Mouse (Mus musculus) liver, embryonic 12.5 days (tissue): ENCODE measurements around the gene Clmp. TPM values are rescaled to one million over a fixed set of nuclear protein-coding genes. Genes with fewer than 3 reads are reported as not detected.

ENCODE experiments used
- ATAC-seq: fragments of 200-750 bp; cut with Nextera tagmentation; 2 replicates; pipeline ENCODE4 v1.8.0; 2017; ENCODE audit warnings: moderate number of reproducible peaks, mild to moderate bottlenecking, moderate library complexity
- H3K27ac ChIP-seq: fragments of 300-500 bp; sonication (generic); 2 replicates; pipeline ENCODE4 v1.5.1; 2016; ENCODE audit warnings: mild to moderate bottlenecking
- H3K27me3 ChIP-seq: fragments of 300-500 bp; sonication (generic); replicated peaks from 2 replicates; pipeline ENCODE4 v1.6.1; 2016; ENCODE audit warnings: mild to moderate bottlenecking, moderate library complexity
- H3K36me3 ChIP-seq: fragments of 300-500 bp; sonication (generic); 2 replicates; pipeline ENCODE4 v1.6.1; 2016; ENCODE audit warnings: mild to moderate bottlenecking, moderate library complexity
- H3K4me1 ChIP-seq: fragments of 300-500 bp; sonication (generic); 2 replicates; pipeline ENCODE4 v1.6.1; 2016
- H3K4me2 ChIP-seq: fragments of 300-500 bp; sonication (generic); 2 replicates; pipeline ENCODE4 v1.6.1; 2016; ENCODE audit warnings: mild to moderate bottlenecking, moderate library complexity
- H3K4me3 ChIP-seq: fragments of 300-500 bp; sonication (generic); 2 replicates; pipeline ENCODE4 v1.5.1; 2016; ENCODE audit warnings: mild to moderate bottlenecking, moderate library complexity
- H3K9ac ChIP-seq: fragments of 300-500 bp; sonication (generic); 2 replicates; pipeline ENCODE4 v1.6.1; 2016; ENCODE audit warnings: mild to moderate bottlenecking, moderate library complexity
- H3K9me3 ChIP-seq: fragments of 300-500 bp; sonication (generic); replicated peaks from 2 replicates; pipeline ENCODE4 v1.6.1; 2016; ENCODE audit warnings: mild to moderate bottlenecking, moderate library complexity
- WGBS: fragments of 180-500 bp; shearing (Covaris S2); methylation state at CpG from one replicate; pipeline ENCODE4 v1.1.7; 2016; ENCODE audit not compliant: insufficient replicate concordance; 5-methylcytosine and 5-hydroxymethylcytosine counted together
- polyA plus RNA-seq: library from polyadenylated mRNA; unstranded; fragments of >200 nt; fragmentation: Nextera tagmentation; extraction: Ambion mirVana; gene quantifications from 2 replicates; pipeline ENCODE4 v1.2.1, GENCODE M21; 2016

Clmp gene
- polyA plus RNA-seq = 3.3 and 4.1 TPM in 2 replicates

GRCm38 (mm10) chr9:40685801-40686420 is at the start of gene Clmp:
Clmp (plus strand) TSS chr9:40685962.
- H3K27ac ChIP-seq = peak within 1 kb of the TSS; percentile 62; the same call in 1 of the 2 replicates
- H3K4me2 ChIP-seq = peak within 1 kb of the TSS; percentile 66
- peak within 1 kb of the TSS; percentile 46; the same call in 1 of the 2 replicates for H3K9ac ChIP-seq

DNA sequence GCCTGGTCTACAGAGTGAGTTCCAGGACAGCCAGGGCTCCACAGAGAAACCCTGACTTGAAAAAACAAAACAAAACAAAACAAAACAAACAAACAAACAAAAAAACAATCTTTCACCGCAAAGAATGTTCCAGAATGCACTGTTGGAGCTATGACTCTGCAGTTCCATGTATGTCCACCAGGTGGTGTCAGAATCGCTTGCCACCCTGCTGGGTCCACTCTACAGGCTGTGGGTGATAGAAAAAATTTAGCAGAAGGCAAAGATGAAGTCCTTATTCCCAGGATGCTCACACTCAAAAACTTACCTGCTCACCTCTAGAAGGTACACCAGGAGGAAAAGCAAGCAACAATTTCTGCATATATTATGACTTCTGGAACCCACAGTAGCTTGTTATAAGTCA is 49.7 kb upstream of the Clmp start:
- Histone ChIP-seq H3K27me3 (no peaks in the 10 kb centered on the region), H3K27ac (no peak overlapping the region), H3K36me3 (no peaks in the 10 kb centered on the region), H3K9me3 (no peaks in the 10 kb centered on the region), H3K4me3 (no peak overlapping the region), H3K9ac (no peak overlapping the region), H3K4me2 (no peak overlapping the region), H3K4me1 (peaks cover 10% of the 10 kb centered on the region)
- ATAC-seq = no peak
- 16% methylated on average over 2 of the region's 2 CpGs for WGBS

More at GRCm38 (mm10) chr9:40685801-40686420, at the start of gene Clmp:
- ATAC-seq = no peak
- WGBS = 2% methylated on average over 53 of the region's 53 CpGs
- no peaks in the 10 kb centered on the region for H3K36me3 ChIP-seq
- H3K27me3 ChIP-seq = peaks cover 48% of the 10 kb centered on the region
- peak within 1 kb of the TSS; percentile 53 for H3K4me3 ChIP-seq
- H3K9me3 ChIP-seq = no peaks in the 10 kb centered on the region
- H3K4me1 ChIP-seq = no peaks in the 10 kb centered on the region

DNA sequence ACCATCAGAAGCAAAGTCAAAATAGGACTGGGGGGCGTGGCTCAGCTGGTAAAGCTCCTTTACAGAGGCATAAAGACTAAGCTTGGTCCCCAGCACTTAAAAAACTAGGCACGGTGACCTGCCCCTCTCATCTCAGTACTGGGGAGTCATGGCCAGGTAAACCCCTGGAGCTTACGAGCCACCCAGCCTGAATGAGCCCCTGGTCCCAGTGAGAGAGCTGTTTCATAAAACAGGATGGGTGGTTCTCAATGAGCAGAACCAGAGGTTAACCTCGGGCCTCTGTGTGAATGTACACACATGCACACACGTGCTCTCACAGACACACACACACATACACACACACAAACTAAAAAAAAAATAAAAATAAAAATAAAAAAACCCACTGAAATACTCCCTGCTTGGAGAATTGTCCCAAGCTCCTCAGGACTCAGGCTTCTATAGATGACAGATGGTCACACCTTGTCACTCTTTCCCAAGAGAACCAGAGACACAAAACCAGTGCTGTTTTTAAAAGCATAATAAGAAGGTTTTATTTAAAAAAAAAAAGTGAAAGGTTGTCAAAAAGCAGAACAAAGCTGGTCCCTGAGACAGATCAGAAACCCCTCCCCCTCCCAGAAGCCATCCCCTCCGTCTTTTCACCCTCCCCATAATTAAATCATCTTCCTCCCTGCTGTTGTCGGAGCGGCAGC is 47.9 kb upstream of the Clmp start:
- 0 out of 2 replicates have a peak, but pooled peaks have one; percentile 18 for ATAC-seq
- Histone ChIP-seq H3K4me3 (peak overlapping the region; percentile 54), H3K36me3 (no peaks in the 10 kb centered on the region), H3K4me1 (peaks cover 7% of the 10 kb centered on the region), H3K9ac (no peak overlapping the region), H3K4me2 (peak overlapping the region; percentile 70), H3K27ac (no peak overlapping the region), H3K27me3 (0 out of 2 replicates have a peak, but pooled peaks cover 5% of the 10 kb centered on the region), H3K9me3 (no peaks in the 10 kb centered on the region)
- 34% methylated on average over 8 of the region's 8 CpGs for WGBS

DNA sequence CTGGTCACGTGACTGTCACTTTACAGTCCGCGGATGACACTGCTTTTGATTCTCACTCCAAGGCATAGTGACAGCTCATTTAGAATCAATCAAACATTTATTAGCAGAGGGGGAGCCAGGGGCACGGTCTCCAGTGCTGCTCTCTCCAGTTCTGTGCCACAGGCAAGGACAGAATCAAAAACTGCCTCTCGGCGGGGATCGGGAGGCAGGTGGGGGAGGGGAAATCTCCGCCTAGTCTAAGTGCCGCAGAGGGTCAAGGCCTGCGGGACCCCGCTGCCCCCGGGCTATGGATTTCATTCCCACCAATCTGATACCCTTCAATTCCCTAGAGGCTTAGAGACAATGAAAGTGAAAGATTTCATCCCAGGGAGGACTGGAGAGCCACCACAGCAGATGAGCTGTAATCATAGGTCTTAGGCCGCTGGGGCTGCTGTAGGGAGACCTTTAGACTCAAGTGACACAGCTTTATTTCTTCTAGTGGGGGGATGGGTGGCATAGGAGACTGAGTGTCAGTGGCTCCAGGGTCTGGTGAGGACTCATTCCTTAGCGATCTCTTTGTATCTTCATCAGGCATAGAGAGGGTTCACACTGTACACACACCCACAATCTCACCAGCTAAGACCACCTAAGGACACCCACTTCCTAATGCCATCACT is 47.2 kb upstream of the Clmp start:
- H3K4me3 ChIP-seq = peak overlapping the region; percentile 54
- H3K9me3 ChIP-seq = no peaks in the 10 kb centered on the region
- H3K27ac ChIP-seq = no peak overlapping the region
- peak overlapping the region; percentile 70 for H3K4me2 ChIP-seq
- peak; percentile 49; the same call in 1 of the 2 replicates for ATAC-seq
- 7% methylated on average over 14 of the region's 14 CpGs for WGBS
- H3K27me3 ChIP-seq = 0 out of 2 replicates have a peak, but pooled peaks cover 5% of the 10 kb centered on the region
- peak overlapping the region; percentile 22; the same call in 1 of the 2 replicates for H3K9ac ChIP-seq
- peaks cover 7% of the 10 kb centered on the region for H3K4me1 ChIP-seq
- H3K36me3 ChIP-seq = no peaks in the 10 kb centered on the region

DNA sequence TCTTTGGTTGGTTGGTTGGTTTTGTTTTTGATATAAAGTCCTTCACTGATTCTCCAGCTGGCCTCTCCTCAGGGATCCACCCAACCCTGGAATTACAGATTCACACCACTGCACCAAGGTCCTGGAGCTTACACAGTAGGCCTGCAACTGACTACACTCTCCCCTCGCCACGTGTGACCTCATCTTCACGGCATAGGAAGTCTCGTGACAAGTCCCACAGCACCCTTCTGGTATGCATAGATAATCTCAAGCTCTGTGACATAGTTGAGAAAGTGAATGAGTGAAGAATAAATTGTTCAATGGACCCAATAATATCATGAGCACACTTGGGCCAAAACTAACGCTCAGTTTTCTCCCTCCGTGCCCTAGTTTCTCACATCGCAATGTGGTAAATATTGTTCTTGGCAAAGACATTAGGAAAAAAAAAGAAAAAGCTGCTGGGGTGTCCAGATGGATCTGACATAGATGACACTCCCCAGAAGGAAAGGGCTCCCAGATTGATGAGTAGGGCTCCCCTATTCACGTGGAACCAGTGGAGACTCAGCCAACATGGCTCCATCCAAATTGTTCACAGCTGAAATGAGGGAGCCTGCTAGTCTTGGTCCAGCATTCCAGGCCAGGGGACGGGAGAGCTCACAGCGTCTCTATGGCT is 46.1 kb upstream of the Clmp start:
- Histone ChIP-seq H3K36me3 (no peaks in the 10 kb centered on the region), H3K4me3 (no peak overlapping the region), H3K4me1 (peaks cover 7% of the 10 kb centered on the region), H3K9ac (no peak overlapping the region), H3K9me3 (no peaks in the 10 kb centered on the region), H3K4me2 (no peak overlapping the region), H3K27me3 (0 out of 2 replicates have a peak, but pooled peaks cover 5% of the 10 kb centered on the region), H3K27ac (no peak overlapping the region)
- ATAC-seq = no peak
- 60% methylated on average over 10 of the region's 10 CpGs for WGBS

- no peak overlapping the region for H3K27ac ChIP-seq
- H3K4me2 ChIP-seq = no peak overlapping the region
- H3K4me3 ChIP-seq = no peak overlapping the region
- H3K9me3 ChIP-seq = no peaks in the 10 kb centered on the region
- no peak for ATAC-seq
- WGBS = 63% methylated on average over 2 of the region's 2 CpGs
- H3K36me3 ChIP-seq = no peaks in the 10 kb centered on the region
- no peak overlapping the region for H3K9ac ChIP-seq
- peaks cover 7% of the 10 kb centered on the region for H3K4me1 ChIP-seq
- H3K27me3 ChIP-seq = 0 out of 2 replicates have a peak, but pooled peaks cover 5% of the 10 kb centered on the region
These were observed 44.4 kb upstream of the Clmp start for GRCm38 (mm10) chr9:40641318-40641717.

DNA sequence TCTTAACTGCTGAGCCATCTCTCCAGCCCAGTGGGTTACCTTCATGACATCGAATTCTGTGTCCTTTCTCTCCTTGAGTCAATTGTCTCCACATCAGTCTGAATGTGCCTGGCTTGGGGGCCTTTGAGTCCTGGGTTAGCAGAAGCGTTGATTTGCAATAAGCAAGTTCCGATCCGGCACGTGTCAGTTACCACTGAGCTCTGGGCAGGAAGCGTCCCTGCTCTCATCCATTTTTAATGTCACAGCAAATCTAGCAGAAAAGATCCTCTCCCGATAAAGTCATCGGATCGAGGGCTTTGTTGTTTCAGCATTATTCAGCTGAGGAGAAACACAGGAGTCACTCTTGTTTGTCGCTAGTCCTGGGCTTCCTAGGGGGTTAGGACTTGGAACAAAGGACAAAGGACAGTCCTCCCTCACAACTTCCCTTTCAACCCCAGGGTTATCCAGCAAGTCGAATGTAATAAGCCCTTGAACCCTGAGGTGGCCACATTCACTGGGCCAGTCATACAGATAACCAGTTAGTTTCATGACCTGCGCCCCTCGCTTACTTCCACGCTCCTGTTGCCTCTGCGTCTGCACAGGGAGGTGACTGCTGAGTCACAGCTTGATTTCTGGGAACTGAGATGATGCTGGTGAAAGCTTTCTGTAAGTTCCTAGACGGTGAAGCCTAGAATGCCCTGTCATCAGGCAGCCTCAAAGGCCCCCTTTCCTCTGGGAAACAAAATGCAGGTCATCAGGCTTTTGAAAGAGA is 43.1 kb upstream of the Clmp start:
- no peak for ATAC-seq

GRCm38 (mm10) chr9:40649444-40649843 is 36.3 kb upstream of the Clmp start:
- H3K4me2 ChIP-seq = no peak overlapping the region
- H3K27me3 ChIP-seq = no peaks in the 10 kb centered on the region
- H3K4me3 ChIP-seq = no peak overlapping the region
- no peak for ATAC-seq
- H3K4me1 ChIP-seq = peaks cover 4% of the 10 kb centered on the region; the same call in 1 of the 2 replicates
- no peak overlapping the region for H3K27ac ChIP-seq
- 81% methylated on average over 3 of the region's 3 CpGs for WGBS
- no peaks in the 10 kb centered on the region for H3K36me3 ChIP-seq
- H3K9ac ChIP-seq = no peak overlapping the region
- H3K9me3 ChIP-seq = no peaks in the 10 kb centered on the region

More for the DNA sequence above, 43.1 kb upstream of the Clmp start:
- Histone ChIP-seq H3K27me3 (0 out of 2 replicates have a peak, but pooled peaks cover 5% of the 10 kb centered on the region), H3K9me3 (no peaks in the 10 kb centered on the region), H3K4me1 (peaks cover 7% of the 10 kb centered on the region), H3K9ac (no peak overlapping the region), H3K4me2 (no peak overlapping the region), H3K4me3 (no peak overlapping the region), H3K27ac (no peak overlapping the region), H3K36me3 (no peaks in the 10 kb centered on the region)
- 22% methylated on average over 16 of the region's 16 CpGs for WGBS

DNA sequence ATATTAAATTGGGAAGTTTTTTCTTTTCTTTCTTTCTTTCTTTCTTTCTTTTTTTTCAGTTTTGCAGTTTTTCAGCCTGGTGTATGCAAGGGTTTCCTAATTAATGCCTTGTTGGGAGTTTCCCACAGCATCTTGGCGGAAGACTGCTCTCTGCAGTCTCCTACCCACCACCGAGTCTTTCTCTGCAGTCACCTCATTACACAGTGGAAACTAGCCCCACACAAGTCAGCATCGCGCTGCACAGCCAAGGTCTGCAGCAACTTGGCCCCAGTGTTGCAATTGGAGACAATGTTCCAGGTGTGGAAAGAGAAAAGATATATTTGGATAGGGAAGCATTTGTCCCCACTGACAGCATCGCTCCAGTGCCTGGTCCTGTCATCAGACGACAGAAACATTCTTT is 35.8 kb upstream of the Clmp start:
- WGBS = 66% methylated on average over 6 of the region's 6 CpGs
- peaks cover 4% of the 10 kb centered on the region; the same call in 1 of the 2 replicates for H3K4me1 ChIP-seq
- H3K9me3 ChIP-seq = no peaks in the 10 kb centered on the region
- ATAC-seq = no peak
- no peak overlapping the region for H3K9ac ChIP-seq
- no peaks in the 10 kb centered on the region for H3K36me3 ChIP-seq
- no peaks in the 10 kb centered on the region for H3K27me3 ChIP-seq
- no peak overlapping the region for H3K27ac ChIP-seq
- H3K4me2 ChIP-seq = no peak overlapping the region
- no peak overlapping the region for H3K4me3 ChIP-seq

DNA sequence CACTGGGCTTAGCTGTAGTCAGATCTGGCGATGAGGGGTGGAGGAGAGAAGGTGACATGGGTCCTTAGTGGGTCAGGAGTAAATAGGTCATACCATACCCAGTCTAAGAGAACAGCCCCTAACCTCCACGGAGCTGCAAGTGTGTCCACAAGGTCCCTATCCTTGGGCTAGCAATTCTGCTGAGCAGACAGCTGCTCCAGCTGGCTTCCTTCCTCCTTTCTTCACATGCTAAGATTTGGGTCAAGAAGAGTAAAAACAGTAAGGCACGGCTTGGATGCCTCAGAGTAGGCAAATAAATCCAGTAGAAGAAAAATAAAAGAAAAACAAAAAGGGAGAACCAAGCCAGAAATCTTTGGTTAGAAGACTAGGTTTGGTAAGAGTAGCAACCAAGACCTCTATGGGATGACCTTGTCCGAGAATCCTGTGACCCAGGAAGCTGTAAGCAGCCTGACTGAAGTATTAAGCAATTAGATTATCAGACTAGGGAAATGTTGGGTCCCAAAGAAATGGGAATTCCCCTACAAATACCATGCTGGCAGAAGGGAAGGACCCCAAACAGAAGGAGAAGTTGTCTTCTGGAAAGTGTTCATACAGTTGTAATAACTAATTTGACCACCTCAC is 34.4 kb upstream of the Clmp start:
- no peak for ATAC-seq
- no peaks in the 10 kb centered on the region for H3K27me3 ChIP-seq
- WGBS = 44% methylated on average over 4 of the region's 4 CpGs

DNA sequence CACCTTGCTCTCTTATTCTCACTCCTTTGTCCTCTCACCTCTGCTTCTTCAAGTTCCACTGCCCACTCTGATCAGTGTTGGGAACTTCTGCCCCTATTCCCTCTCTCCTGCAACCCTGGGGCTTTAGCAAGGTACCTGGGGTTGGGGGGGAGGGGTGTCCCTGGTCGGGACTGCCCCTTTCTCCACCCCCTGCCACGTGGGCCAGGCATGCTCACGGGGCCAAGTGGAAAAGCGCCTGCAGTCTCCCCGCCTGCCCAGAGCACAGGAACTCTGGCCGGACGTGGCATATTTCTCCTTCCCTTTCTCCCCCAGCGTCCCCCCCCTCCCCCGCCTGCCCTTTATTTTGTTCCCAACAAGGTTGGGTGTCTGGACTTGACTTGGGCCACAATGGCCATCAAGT is 33.0 kb upstream of the Clmp start:
- no peak overlapping the region for H3K27ac ChIP-seq
- no peak overlapping the region for H3K9ac ChIP-seq
- no peaks in the 10 kb centered on the region for H3K9me3 ChIP-seq
- no peak for ATAC-seq
- H3K4me2 ChIP-seq = no peak overlapping the region
- no peak overlapping the region for H3K4me3 ChIP-seq
- H3K4me1 ChIP-seq = peaks cover 4% of the 10 kb centered on the region; the same call in 1 of the 2 replicates
- 23% methylated on average over 9 of the region's 9 CpGs for WGBS
- no peaks in the 10 kb centered on the region for H3K27me3 ChIP-seq
- H3K36me3 ChIP-seq = no peaks in the 10 kb centered on the region

More for the DNA sequence above, 34.4 kb upstream of the Clmp start:
- H3K4me1 ChIP-seq = peaks cover 4% of the 10 kb centered on the region; the same call in 1 of the 2 replicates
- H3K9ac ChIP-seq = no peak overlapping the region
- no peak overlapping the region for H3K27ac ChIP-seq
- no peaks in the 10 kb centered on the region for H3K36me3 ChIP-seq
- H3K4me2 ChIP-seq = no peak overlapping the region
- no peaks in the 10 kb centered on the region for H3K9me3 ChIP-seq
- no peak overlapping the region for H3K4me3 ChIP-seq
